Mouse (Mus musculus) liver, postnatal 0 days (tissue): ENCODE measurements around the gene Gm20388. TPM values are rescaled to one million over a fixed set of nuclear protein-coding genes. Genes with fewer than 3 reads are reported as not detected.

Experiments used
- ATAC-seq: fragments of 200-750 bp; cut with Nextera tagmentation; 2 replicates; pipeline ENCODE4 v1.8.0; 2017; ENCODE audit warnings: mild to moderate bottlenecking, moderate library complexity
- DNase-seq: peaks from one replicate; pipeline ENCODE4 v3.0.0-alpha.2; 2016
- H3K27ac ChIP-seq: fragments of 300-500 bp; sonication (generic); 2 replicates; pipeline ENCODE4 v1.5.1; 2014; ENCODE audit warnings: antibody characterized with exemption, moderate library complexity, mild to moderate bottlenecking, low read depth
- H3K27me3 ChIP-seq: fragments of 300-500 bp; sonication (generic); 2 replicates; pipeline ENCODE4 v1.6.1; 2014; ENCODE audit warnings: low read length, control low read depth, mixed read lengths; ENCODE audit not compliant: insufficient read depth
- H3K36me3 ChIP-seq: fragments of 300-500 bp; sonication (generic); replicated peaks from 2 replicates; pipeline ENCODE4 v1.6.1; 2014; ENCODE audit warnings: mild to moderate bottlenecking, control low read depth, low read length, moderate library complexity, mixed read lengths; ENCODE audit not compliant: insufficient read depth
- H3K4me1 ChIP-seq: fragments of 300-500 bp; sonication (generic); 2 replicates; pipeline ENCODE4 v1.6.1; 2014; ENCODE audit warnings: antibody characterized with exemption, mild to moderate bottlenecking, control low read depth; ENCODE audit not compliant: insufficient read depth
- H3K4me2 ChIP-seq: fragments of 300-500 bp; sonication (generic); 2 replicates; pipeline ENCODE4 v1.6.1; 2014; ENCODE audit warnings: low read depth, mild to moderate bottlenecking, low read length, moderate library complexity, mixed read lengths
- H3K4me3 ChIP-seq: fragments of 300-500 bp; sonication (generic); 2 replicates; pipeline ENCODE4 v1.5.1; 2014; ENCODE audit warnings: low read depth, low read length
- H3K9ac ChIP-seq: fragments of 300-500 bp; sonication (generic); replicated peaks from 2 replicates; pipeline ENCODE4 v1.6.1; 2014; ENCODE audit warnings: mild to moderate bottlenecking, moderate library complexity
- H3K9me3 ChIP-seq: fragments of 300-500 bp; sonication (generic); 2 replicates; pipeline ENCODE4 v1.6.1; 2016; ENCODE audit warnings: mild to moderate bottlenecking, control low read depth, low read length, mixed read lengths
- CTCF ChIP-seq: sonication (generic); IDR thresholded peaks from 2 replicates; pipeline ENCODE4 v1.5.1; 2016; ENCODE audit warnings: antibody characterized with exemption, low read depth
- EP300 ChIP-seq: IDR thresholded peaks from 2 replicates; pipeline ENCODE4 v1.6.1; 2016; ENCODE audit warnings: antibody characterized with exemption, low read depth, mild to moderate bottlenecking
- WGBS: fragments of 180-500 bp; shearing (Covaris S2); extraction: QIAGEN DNeasy Blood & Tissue Kit; methylation state at CpG from one replicate; pipeline ENCODE4 v1.1.7; 2014; ENCODE audit not compliant: insufficient replicate concordance; 5-methylcytosine and 5-hydroxymethylcytosine counted together
- polyA plus RNA-seq: library from polyadenylated mRNA; unstranded; fragments of >200 nt; fragmentation: Nextera tagmentation; extraction: Ambion mirVana; gene quantifications from 2 replicates; pipeline ENCODE4 v1.2.1, GENCODE M21; 2015

Gm20388 gene
- polyA plus RNA-seq, 1 experiment from 2014 or later, result not detected

GRCm38 (mm10) chr8:123202288-123202687, 3291.6 kb downstream of the Gm20388 start:
- Histone ChIP-seq H3K36me3 (peaks cover 14% of the 10 kb centered on the region; the same call in 1 of the 2 replicates), H3K9me3 (no peaks in the 10 kb centered on the region), H3K4me2 (no peak overlapping the region), H3K27me3 (no peaks in the 10 kb centered on the region), H3K4me3 (no peak overlapping the region), H3K9ac (no peak overlapping the region), H3K27ac (no peak overlapping the region), H3K4me1 (peaks cover 2% of the 10 kb centered on the region; the same call in 1 of the 2 replicates)
- DNase-seq, result peak; percentile 79
- ATAC-seq, result no peak; the same call in 1 of the 2 replicates
- TF ChIP-seq CTCF (peak; percentile 95), EP300 (no peak)
- WGBS, result 20% methylated on average over 5 of the region's 5 CpGs

DNA sequence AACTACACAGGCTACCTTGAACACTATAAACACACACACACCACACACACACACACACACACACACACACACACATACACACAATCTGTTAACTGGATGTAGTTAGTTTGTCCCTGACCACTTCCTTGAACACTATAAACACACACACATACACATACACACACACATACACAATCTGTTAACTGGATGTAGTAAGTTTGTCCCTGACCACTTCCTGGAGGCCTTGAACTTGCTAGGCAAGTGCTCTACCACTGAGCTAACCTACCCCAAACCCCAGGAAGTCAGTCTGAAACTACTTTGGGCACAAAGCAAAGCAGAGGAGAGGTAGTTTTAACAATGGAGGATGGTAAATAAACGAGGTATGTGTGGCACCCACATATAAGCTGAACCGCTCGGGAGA, 3292.9 kb downstream of the Gm20388 start:
- TF ChIP-seq CTCF, result no peak
- TF ChIP-seq EP300, result no peak
- ATAC-seq (no peak), DNase-seq (no peak)
- Histone ChIP-seq H3K27me3 (no peaks in the 10 kb centered on the region), H3K27ac (no peak overlapping the region), H3K36me3 (peaks cover 27% of the 10 kb centered on the region), H3K4me1 (no peaks in the 10 kb centered on the region), H3K9ac (no peak overlapping the region), H3K4me2 (no peak overlapping the region), H3K9me3 (no peaks in the 10 kb centered on the region), H3K4me3 (no peak overlapping the region)
- WGBS, result 85% methylated on average over 3 of the region's 3 CpGs

GRCm38 (mm10) chr8:123211876-123212275, 3301.2 kb downstream of the Gm20388 start:
- 21% methylated on average over 10 of the region's 10 CpGs for WGBS
- H3K9ac ChIP-seq, result peak overlapping the region; percentile 99
- H3K4me2 ChIP-seq, result peak overlapping the region; percentile 92
- no peaks in the 10 kb centered on the region for H3K9me3 ChIP-seq
- peaks cover 13% of the 10 kb centered on the region for H3K4me1 ChIP-seq
- H3K27me3 ChIP-seq, result no peaks in the 10 kb centered on the region
- H3K4me3 ChIP-seq, result peak overlapping the region; percentile 98
- no peak for ATAC-seq
- H3K27ac ChIP-seq, result peak overlapping the region; percentile 86
- peaks cover 34% of the 10 kb centered on the region for H3K36me3 ChIP-seq
- DNase-seq, result peak; percentile 14
- TF ChIP-seq CTCF (no peak), EP300 (no peak)

DNA sequence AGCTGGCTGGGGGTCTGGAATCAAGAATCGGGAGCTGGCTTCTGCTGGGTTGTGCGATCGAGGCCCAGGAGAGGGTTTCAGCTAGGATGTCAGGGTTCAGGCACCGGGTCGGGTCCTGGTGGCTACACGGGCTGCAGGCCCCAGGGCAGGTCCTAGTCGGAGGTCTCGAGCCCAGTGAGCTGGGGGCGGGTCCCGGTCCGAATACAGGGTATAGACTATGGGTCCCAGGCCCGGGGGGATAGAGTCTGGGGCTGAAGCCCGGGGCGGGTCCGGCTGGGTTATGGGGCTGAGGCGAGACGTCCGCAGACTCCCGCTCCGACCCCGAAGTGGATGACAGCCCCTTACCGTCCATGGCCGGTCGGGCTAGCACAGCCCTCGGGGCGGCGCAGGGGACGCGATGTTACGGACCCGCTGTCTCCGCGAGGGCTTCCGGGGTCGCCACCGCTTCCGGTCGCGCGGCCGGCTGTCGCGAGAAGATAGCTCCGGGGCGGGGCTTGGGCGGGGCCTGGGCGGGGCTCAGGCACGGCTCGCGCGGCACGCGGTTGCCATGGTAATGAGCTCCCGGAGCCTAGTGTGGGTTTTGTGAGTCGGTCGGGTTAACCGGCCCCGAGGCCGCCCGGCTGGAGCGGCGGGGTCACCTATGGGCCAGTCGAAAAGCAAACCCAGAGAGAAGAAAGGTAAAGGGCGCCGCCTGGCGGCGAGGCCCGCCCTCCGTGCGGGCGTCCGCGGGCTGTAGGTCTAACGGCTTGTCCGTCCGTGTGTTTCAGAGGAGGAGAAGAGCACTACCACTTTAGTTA, 3301.9 kb downstream of the Gm20388 start, which contains the start of the genes Chmp1a and Spata33:
Gene Chmp1a (minus strand): TSS at position 443 of the 797 bp plus-strand sequence.
Gene Spata33 (plus strand): TSS at position 512 of the 797 bp plus-strand sequence.
- TF ChIP-seq EP300 (peak; percentile 42; the same call in 1 of the 2 replicates), CTCF (peak; percentile 73)
- peak; percentile 98 for DNase-seq
- Histone ChIP-seq H3K36me3 (peaks cover 28% of the 10 kb centered on the region), H3K27me3 (no peaks in the 10 kb centered on the region), H3K4me1 (peaks cover 13% of the 10 kb centered on the region), H3K4me3 (peak within 1 kb of the TSS; percentile 98), H3K4me2 (peak within 1 kb of the TSS; percentile 92), H3K9ac (peak within 1 kb of the TSS; percentile 99), H3K9me3 (no peaks in the 10 kb centered on the region), H3K27ac (peak within 1 kb of the TSS; percentile 86)
- WGBS, result under 1% methylated on average over 76 of the region's 76 CpGs
- ATAC-seq, result peak; percentile 95

DNA sequence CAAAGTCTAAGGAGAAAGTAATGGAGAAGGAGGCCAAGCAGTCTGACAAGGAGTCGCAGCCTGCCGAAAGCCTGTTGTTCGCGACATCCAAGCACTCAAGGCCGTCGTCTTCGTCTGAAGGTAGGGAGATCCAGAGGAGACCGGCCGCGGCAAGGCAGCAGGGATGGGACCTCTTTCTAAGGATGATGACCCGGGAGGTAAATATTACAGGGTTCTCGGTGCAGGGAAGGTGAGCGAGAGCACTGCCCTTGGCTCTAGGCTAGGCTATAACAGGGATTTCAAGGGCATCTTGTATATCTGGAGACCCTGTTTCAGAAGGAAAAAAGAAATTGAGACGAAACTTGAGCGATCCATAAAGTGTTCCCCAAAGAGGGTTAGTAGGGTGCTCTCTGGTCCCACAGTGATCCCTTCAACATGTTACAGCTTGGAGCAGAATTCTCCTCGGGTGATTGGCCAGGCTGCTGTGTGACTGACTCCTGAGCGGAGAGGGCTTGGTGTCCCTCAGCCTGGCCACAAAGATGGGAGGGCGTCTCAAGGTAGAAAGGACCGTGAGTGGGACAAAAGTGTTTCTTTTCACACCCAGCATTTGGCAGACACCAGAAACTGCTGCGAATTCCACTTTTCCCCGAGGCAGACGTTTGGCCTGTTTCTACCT, 3302.6 kb downstream of the Gm20388 start:
- WGBS, result 21% methylated on average over 22 of the region's 22 CpGs
- TF ChIP-seq EP300, result no peak
- no peak for TF ChIP-seq CTCF
- Histone ChIP-seq H3K4me2 (peak overlapping the region; percentile 92), H3K4me1 (peaks cover 13% of the 10 kb centered on the region), H3K27me3 (no peaks in the 10 kb centered on the region), H3K4me3 (peak overlapping the region; percentile 98), H3K9me3 (no peaks in the 10 kb centered on the region), H3K9ac (peak overlapping the region; percentile 99), H3K27ac (peak overlapping the region; percentile 86; the same call in 1 of the 2 replicates), H3K36me3 (peaks cover 21% of the 10 kb centered on the region)
- ATAC-seq, result peak; percentile 35
- DNase-seq, result no peak

DNA sequence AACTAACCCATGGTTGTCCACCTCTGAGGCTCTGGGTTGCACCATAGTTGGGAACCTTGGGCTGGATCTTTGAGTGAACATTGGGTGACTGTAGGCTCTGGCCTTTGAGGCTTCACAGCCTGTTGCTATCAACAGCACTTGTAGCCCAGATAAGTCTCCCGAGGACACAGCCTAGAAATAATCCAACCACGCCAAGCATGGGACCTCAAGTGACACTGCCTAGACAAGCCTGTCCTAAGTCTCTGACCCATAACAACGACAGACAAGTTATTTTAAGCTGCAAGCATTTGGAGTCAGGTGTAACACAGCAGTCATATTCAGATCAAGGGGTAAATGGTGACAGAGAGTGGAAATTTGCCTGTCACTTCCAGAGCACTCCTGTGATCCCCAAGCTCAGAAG, 3304.8 kb downstream of the Gm20388 start:
- ATAC-seq (no peak), DNase-seq (no peak)
- no peaks in the 10 kb centered on the region for H3K9me3 ChIP-seq
- H3K4me3 ChIP-seq, result no peak overlapping the region
- H3K4me1 ChIP-seq, result peaks cover 13% of the 10 kb centered on the region
- no peaks in the 10 kb centered on the region for H3K36me3 ChIP-seq
- 62% methylated on average over 3 of the region's 3 CpGs for WGBS
- TF ChIP-seq EP300 (no peak), CTCF (no peak)
- no peak overlapping the region for H3K27ac ChIP-seq
- no peak overlapping the region for H3K4me2 ChIP-seq
- H3K27me3 ChIP-seq, result no peaks in the 10 kb centered on the region
- no peak overlapping the region for H3K9ac ChIP-seq
